Mouse (Mus musculus) c-Kit-negative CD71-positive TER-119-positive erythroid progenitor cells, embryonic 14.5 days (primary cell): Measurements from ENCODE around the gene 2210016F16Rik.
"Not testable (repeated sequence)": the region's sequence is repeated elsewhere in the genome, so short reads cannot be mapped to it uniquely, and the experiment has no call there.

ENCODE experiments used
- DNase-seq: peaks from one replicate; pipeline ENCODE4 v3.0.0-alpha.2; 2013; ENCODE audit warnings: low read depth, low spot score

The 2210016F16Rik gene

GRCm38 (mm10) chr13:58373153-58373470 is 11.9 kb downstream of the 2210016F16Rik start:
- DNase-seq, result no peak

GRCm38 (mm10) chr13:58372278-58373152 is 12.5 kb downstream of the 2210016F16Rik start:
- no peak for DNase-seq

- no peak for DNase-seq
Measured at GRCm38 (mm10) chr13:58368835-58369234, 16.2 kb downstream of the 2210016F16Rik start.

- no peak for DNase-seq
Measured at GRCm38 (mm10) chr13:58367641-58368040, 17.4 kb downstream of the 2210016F16Rik start.

- no peak for DNase-seq
Measured at GRCm38 (mm10) chr13:58366373-58366772, 18.7 kb downstream of the 2210016F16Rik start.

- not testable (repeated sequence) for DNase-seq
Measured at GRCm38 (mm10) chr13:58365179-58365578, 19.8 kb downstream of the 2210016F16Rik start.

- no peak for DNase-seq
Measured at GRCm38 (mm10) chr13:58364353-58365175, 20.5 kb downstream of the 2210016F16Rik start.

GRCm38 (mm10) chr13:58359304-58359653 is 25.7 kb downstream of the 2210016F16Rik start:
- DNase-seq, result no peak

- DNase-seq, result peak; percentile 87
Measured at GRCm38 (mm10) chr13:58358629-58359303, 26.3 kb downstream of the 2210016F16Rik start, which contains the start of gene Kif27. Gene Kif27, minus strand, starts transcription at chr13:58359122.

GRCm38 (mm10) chr13:58352996-58353395 is 32.0 kb downstream of the 2210016F16Rik start:
- no peak for DNase-seq

GRCm38 (mm10) chr13:58350606-58351005 is 34.4 kb downstream of the 2210016F16Rik start:
- no peak for DNase-seq

GRCm38 (mm10) chr13:58344505-58344904 is 40.5 kb downstream of the 2210016F16Rik start:
- no peak for DNase-seq

- no peak for DNase-seq
Measured at GRCm38 (mm10) chr13:58337456-58337855, 47.6 kb downstream of the 2210016F16Rik start.

GRCm38 (mm10) chr13:58334116-58334515 is 50.9 kb downstream of the 2210016F16Rik start:
- no peak for DNase-seq
